Mouse (Mus musculus) left cerebral cortex, adult 8-10 months (tissue): Measurements from ENCODE around the gene Ano5. TPM values are rescaled to one million over a fixed set of nuclear protein-coding genes. Genes with fewer than 3 reads are reported as not detected.

ENCODE experiments used
- DNase-seq, 2 experiments: peaks; one replicate each; pipeline ENCODE4 v3.0.0; 2022; ENCODE audit warnings: low spot score in 2 of 2
- total RNA-seq, 4 experiments: library from RNA; stranded (reverse); gene quantifications; 2 replicates each; pipeline ENCODE4 v1.2.4; 2022

The Ano5 gene
- total RNA-seq, 4 experiments from 2014 or later: 0.78 to 1.2 (median 0.82) TPM

GRCm38 (mm10) chr7:51628349-51628748 lies 117.5 kb downstream of the Ano5 start:
- no peak for DNase-seq

- no peak for DNase-seq
Measured at GRCm38 (mm10) chr7:51629206-51629605, 118.4 kb downstream of the Ano5 start.

- no peak for DNase-seq
Measured at GRCm38 (mm10) chr7:51631171-51631570, 120.3 kb downstream of the Ano5 start.

DNA sequence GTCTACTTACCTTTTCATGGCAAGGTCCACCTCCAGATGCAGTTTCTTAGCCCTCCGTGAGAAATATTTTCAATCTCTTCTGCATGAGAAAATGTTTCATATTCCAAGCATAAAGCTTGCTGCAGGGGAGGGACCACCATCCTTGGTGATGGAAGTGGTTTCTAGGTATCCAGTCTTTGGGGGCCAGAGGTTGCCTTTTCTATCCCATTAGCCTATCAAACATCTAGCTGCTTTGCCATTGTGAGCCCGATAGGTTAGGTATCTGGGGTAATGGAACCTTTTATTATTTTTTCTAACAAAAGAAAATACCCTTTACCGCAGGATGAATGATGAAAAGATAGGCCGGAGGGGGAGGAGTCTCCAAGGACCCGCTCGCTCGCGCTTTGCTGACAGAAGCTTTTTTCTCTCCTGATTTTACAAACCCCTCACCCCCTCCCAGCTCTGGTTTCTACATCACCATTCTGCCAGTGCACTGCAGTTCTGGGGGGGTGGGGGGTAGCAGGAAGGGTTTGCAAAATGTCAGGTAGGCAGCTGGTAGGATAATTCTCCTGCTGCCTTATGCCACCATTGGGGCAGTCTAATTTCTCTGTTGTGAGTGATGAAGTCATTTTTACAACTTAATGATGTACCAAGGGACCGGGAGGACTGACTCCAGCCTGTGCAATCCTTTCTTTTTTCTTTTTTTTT lies 121.9 kb downstream of the Ano5 start:
- no peak for DNase-seq

DNA sequence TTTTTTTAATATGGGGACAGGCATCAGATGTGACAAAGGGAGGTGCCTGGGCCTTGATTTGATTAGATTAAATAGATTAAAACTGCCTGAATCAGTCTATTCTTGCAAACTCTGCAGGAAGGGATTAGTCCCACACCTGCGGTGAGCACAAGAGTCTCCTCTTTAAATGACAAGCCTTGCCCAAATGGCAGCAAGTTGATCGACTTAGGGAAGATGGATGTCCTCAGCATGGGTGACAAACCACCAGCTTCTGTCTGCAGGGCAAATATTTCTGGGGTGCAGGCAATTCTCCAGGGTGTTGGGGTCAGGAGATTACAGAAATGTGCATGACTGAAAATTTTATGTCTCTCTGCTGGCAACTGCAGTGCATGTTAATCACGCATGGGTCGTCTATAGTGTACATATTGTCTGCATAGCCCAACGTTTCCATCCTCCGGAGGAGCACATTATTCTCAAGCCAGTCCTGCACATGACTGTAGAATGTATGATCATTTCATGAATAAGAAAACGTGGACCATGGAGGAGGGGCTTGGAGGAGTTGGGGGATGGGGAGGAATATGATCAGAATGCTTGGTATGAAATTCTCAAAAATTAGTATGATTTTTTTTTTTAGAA lies 122.5 kb downstream of the Ano5 start:
- DNase-seq: no peak

Other genes starting within 250 kb of the Ano5 start
- 10 to 100 TPM; 23.8 to 31.9 (median 27.2) TPM for gene Slc17a6, start 111.0 kb downstream of the Ano5 start, total RNA-seq